Mouse (Mus musculus) olfactory bulb, adult 2 months (tissue): ENCODE measurements at regions not wholly inside any gene's neighbourhood (a gene's known extent, or its start where the extent isn't known, plus 50 kb on each side); places are given as distances from the start of the nearest gene placed in this dataset.

ENCODE experiments used
- CTCF ChIP-seq: fragments of 200-500 bp; IDR thresholded peaks from 2 replicates; pipeline ENCODE4 v1.5.1; 2012; ENCODE audit warnings: low read depth, mild to moderate bottlenecking, low read length, moderate library complexity; ENCODE audit not compliant: insufficient read depth
- POLR2A ChIP-seq: fragments of 200-500 bp; IDR thresholded peaks from 2 replicates; pipeline ENCODE4 v1.6.1; 2012; ENCODE audit warnings: mild to moderate bottlenecking, low read depth, low read length, moderate library complexity; ENCODE audit not compliant: insufficient read depth

DNA sequence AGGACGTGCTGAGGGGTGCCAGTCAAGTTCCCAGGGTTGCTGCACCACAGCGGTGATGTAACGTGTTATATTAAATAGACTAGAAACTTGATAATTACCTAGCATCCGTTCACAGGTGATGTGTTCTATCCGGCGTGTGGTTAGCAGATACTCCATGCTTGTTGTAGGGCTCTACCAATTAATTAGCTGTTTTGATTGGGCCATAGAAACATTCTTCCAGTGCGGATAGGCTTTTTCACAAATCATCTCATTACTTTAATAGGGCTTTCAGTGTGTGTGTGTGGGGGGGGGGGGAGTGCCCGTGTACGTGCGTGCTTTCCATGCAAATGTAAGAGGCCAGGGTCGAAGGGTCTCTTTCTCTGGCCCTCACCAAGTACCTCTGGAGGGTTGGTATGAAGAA is 110.6 kb downstream of the Kctd15 start:
- TF ChIP-seq CTCF (no peak), POLR2A (no peak)
